Mouse (Mus musculus): Measurements from ENCODE around the gene Rhd. TPM values are rescaled to one million over a fixed set of nuclear protein-coding genes. Genes with fewer than 3 reads are reported as not detected.

The Rhd gene
- polyA plus RNA-seq, 1 experiment from 2014 or later: 587 TPM

- Histone ChIP-seq H3K4me2 (peak overlapping the region; percentile 79), H3K36me3 (replicated peaks) (peaks cover 79% of the 10 kb centered on the region), H3K4me3 (replicated peaks) (0 out of 2 replicates have a peak overlapping the region, but pooled peaks have one; percentile 97), H3K9me3 (replicated peaks) (no peaks in the 10 kb centered on the region), H3K27me3 (no peaks in the 10 kb centered on the region), H3K9ac (no peak overlapping the region), H3K4me1 (replicated peaks) (peaks cover 66% of the 10 kb centered on the region), H3K27ac (replicated peaks) (peak overlapping the region; percentile 100)
- no peak for ATAC-seq (ENCODE audit: insufficient read depth)
- WGBS (ENCODE audit: insufficient replicate concordance): 40% methylated on average over 4 of the region's 4 CpGs
Measured at GRCm38 (mm10) chr4:134929536-134929935, 65.2 kb downstream of the Rhd start.

GRCm38 (mm10) chr4:134930190-134930589, 65.9 kb downstream of the Rhd start:
- H3K27me3 ChIP-seq: no peaks in the 10 kb centered on the region
- ATAC-seq (ENCODE audit: insufficient read depth): no peak
- H3K27ac ChIP-seq (replicated peaks): peak overlapping the region; percentile 100
- peaks cover 64% of the 10 kb centered on the region for H3K4me1 ChIP-seq (replicated peaks)
- WGBS (ENCODE audit: insufficient replicate concordance): 26% methylated on average over 9 of the region's 9 CpGs
- H3K4me3 ChIP-seq (replicated peaks): peak overlapping the region; percentile 97
- no peaks in the 10 kb centered on the region for H3K9me3 ChIP-seq (replicated peaks)
- H3K36me3 ChIP-seq (replicated peaks): peaks cover 79% of the 10 kb centered on the region
- peak overlapping the region; percentile 64 for H3K9ac ChIP-seq
- H3K4me2 ChIP-seq: peak overlapping the region; percentile 79

GRCm38 (mm10) chr4:134930684-134931481, 66.5 kb downstream of the Rhd start, which contains the start of gene Syf2:
Gene Syf2 (plus strand): TSS chr4:134930898.
- peak within 1 kb of the TSS; percentile 92 for H3K9ac ChIP-seq
- peak within 1 kb of the TSS; percentile 100 for H3K27ac ChIP-seq (replicated peaks)
- H3K4me1 ChIP-seq (replicated peaks): peaks cover 57% of the 10 kb centered on the region
- peak within 1 kb of the TSS; percentile 79 for H3K4me2 ChIP-seq
- WGBS (ENCODE audit: insufficient replicate concordance): under 1% methylated on average over 68 of the region's 68 CpGs
- H3K9me3 ChIP-seq (replicated peaks): no peaks in the 10 kb centered on the region
- peak within 1 kb of the TSS; percentile 97 for H3K4me3 ChIP-seq (replicated peaks)
- ATAC-seq (ENCODE audit: insufficient read depth): peak; percentile 95
- H3K36me3 ChIP-seq (replicated peaks): peaks cover 79% of the 10 kb centered on the region
- H3K27me3 ChIP-seq: no peaks in the 10 kb centered on the region

GRCm38 (mm10) chr4:134937240-134938176, 73.2 kb downstream of the Rhd start:
- H3K36me3 ChIP-seq (replicated peaks): peaks cover 53% of the 10 kb centered on the region
- no peaks in the 10 kb centered on the region for H3K9me3 ChIP-seq (replicated peaks)
- 74% methylated on average over 17 of the region's 17 CpGs for WGBS (ENCODE audit: insufficient replicate concordance)
- H3K27me3 ChIP-seq: peaks cover 14% of the 10 kb centered on the region; the same call in 1 of the 2 replicates
- no peak overlapping the region for H3K27ac ChIP-seq (replicated peaks)
- no peak for ATAC-seq (ENCODE audit: insufficient read depth)
- H3K9ac ChIP-seq: no peak overlapping the region
- no peak overlapping the region for H3K4me3 ChIP-seq (replicated peaks)
- no peak overlapping the region for H3K4me2 ChIP-seq
- H3K4me1 ChIP-seq (replicated peaks): peaks cover 4% of the 10 kb centered on the region

- 65% methylated on average over 9 of the region's 9 CpGs for WGBS (ENCODE audit: insufficient replicate concordance)
- peaks cover 29% of the 10 kb centered on the region for H3K36me3 ChIP-seq (replicated peaks)
- H3K4me1 ChIP-seq (replicated peaks): no peaks in the 10 kb centered on the region
- no peak overlapping the region for H3K4me3 ChIP-seq (replicated peaks)
- no peak overlapping the region for H3K27ac ChIP-seq (replicated peaks)
- no peak for ATAC-seq (ENCODE audit: insufficient read depth)
- H3K4me2 ChIP-seq: no peak overlapping the region
- no peaks in the 10 kb centered on the region for H3K9me3 ChIP-seq (replicated peaks)
- no peak overlapping the region for H3K9ac ChIP-seq
- peaks cover 38% of the 10 kb centered on the region for H3K27me3 ChIP-seq
Measured at GRCm38 (mm10) chr4:134939900-134940299, 75.6 kb downstream of the Rhd start.

GRCm38 (mm10) chr4:134943758-134944538, 79.6 kb downstream of the Rhd start:
- H3K36me3 ChIP-seq (replicated peaks): no peaks in the 10 kb centered on the region
- no peaks in the 10 kb centered on the region for H3K9me3 ChIP-seq (replicated peaks)
- peaks cover 8% of the 10 kb centered on the region for H3K4me1 ChIP-seq (replicated peaks)
- H3K4me2 ChIP-seq: no peak overlapping the region
- no peak overlapping the region for H3K9ac ChIP-seq
- no peak for ATAC-seq (ENCODE audit: insufficient read depth)
- 52% methylated on average over 27 of the region's 27 CpGs for WGBS (ENCODE audit: insufficient replicate concordance)
- H3K27me3 ChIP-seq: peaks cover 49% of the 10 kb centered on the region
- H3K27ac ChIP-seq (replicated peaks): no peak overlapping the region
- H3K4me3 ChIP-seq (replicated peaks): no peak overlapping the region

Other genes starting within 250 kb of the Rhd start
- 1.4 and 2.0 TPM in 2 replicates for gene Man1c1, start 160.2 kb upstream of the Rhd start, polyA plus RNA-seq (2015; fragmentation: Nextera tagmentation; extraction: Ambion mirVana)
- gene Ldlrap1, start 96.5 kb upstream of the Rhd start, polyA plus RNA-seq (2015; fragmentation: Nextera tagmentation; extraction: Ambion mirVana): 21.8 and 22.4 TPM in 2 replicates
- 16.0 and 17.3 TPM in 2 replicates for gene Maco1, start 11.2 kb upstream of the Rhd start, polyA plus RNA-seq (2015; fragmentation: Nextera tagmentation; extraction: Ambion mirVana)
- gene Tmem50a, start 50.5 kb downstream of the Rhd start, polyA plus RNA-seq (2015; fragmentation: Nextera tagmentation; extraction: Ambion mirVana): 70.6 and 79.4 TPM in 2 replicates
- gene Rsrp1, start 59.1 kb downstream of the Rhd start, polyA plus RNA-seq (2015; fragmentation: Nextera tagmentation; extraction: Ambion mirVana): 280 and 309 TPM in 2 replicates
- 46.4 and 50.2 TPM in 2 replicates for gene Syf2, start 66.4 kb downstream of the Rhd start, polyA plus RNA-seq (2015; fragmentation: Nextera tagmentation; extraction: Ambion mirVana)